Mouse (Mus musculus) brain, embryonic 14.5 days (tissue): ENCODE results near the gene Prex1.

Experiments used
- CTCF ChIP-seq: fragments of 200-500 bp; IDR thresholded peaks from 2 replicates; pipeline ENCODE4 v1.5.1; 2012; ENCODE audit warnings: inconsistent platforms, mild to moderate bottlenecking, moderate library complexity, borderline replicate concordance; ENCODE audit not compliant: insufficient read depth, insufficient read length; ENCODE audit errors: extremely low read depth
- POLR2A ChIP-seq: fragments of 200-500 bp; IDR thresholded peaks from 2 replicates; pipeline ENCODE4 v1.6.1; 2012; ENCODE audit warnings: mild to moderate bottlenecking, inconsistent platforms, borderline replicate concordance; ENCODE audit not compliant: poor library complexity, insufficient read depth, insufficient read length, severe bottlenecking; ENCODE audit errors: extremely low read depth

GRCm38 (mm10) chr2:166683885-166684544, 29.6 kb downstream of the Prex1 start:
- TF ChIP-seq CTCF (no peak), POLR2A (no peak)
